Mouse (Mus musculus) layer of hippocampus, adult 9-10 months (tissue): ENCODE data around the gene Plpp7.

Source experiments
- DNase-seq: peaks from one replicate; pipeline ENCODE4 v3.0.0; 2022; ENCODE audit warnings: low spot score

Plpp7 gene

GRCm38 (mm10) chr2:32139377-32139776 lies 44.0 kb downstream of the Plpp7 start:
- no peak for DNase-seq

- no peak for DNase-seq
Measured at GRCm38 (mm10) chr2:32140498-32140934, 45.2 kb downstream of the Plpp7 start.

- DNase-seq = no peak
Measured at GRCm38 (mm10) chr2:32141602-32142001, 46.3 kb downstream of the Plpp7 start.

GRCm38 (mm10) chr2:32142368-32142767 lies 47.0 kb downstream of the Plpp7 start:
- DNase-seq = no peak

GRCm38 (mm10) chr2:32144633-32145032 lies 49.3 kb downstream of the Plpp7 start:
- no peak for DNase-seq

- DNase-seq = no peak
Measured at GRCm38 (mm10) chr2:32146617-32147162, 51.4 kb downstream of the Plpp7 start.

- no peak for DNase-seq
Measured at GRCm38 (mm10) chr2:32150135-32150534, 54.8 kb downstream of the Plpp7 start.

GRCm38 (mm10) chr2:32150562-32150923 lies 55.2 kb downstream of the Plpp7 start:
- DNase-seq = no peak

GRCm38 (mm10) chr2:32150924-32151659 lies 55.8 kb downstream of the Plpp7 start, which contains the start of gene Prrc2b:
Gene Prrc2b, plus strand, starts transcription at chr2:32151082.
- DNase-seq = no peak

GRCm38 (mm10) chr2:32151660-32152366 lies 56.5 kb downstream of the Plpp7 start:
- no peak for DNase-seq

GRCm38 (mm10) chr2:32152367-32153034 lies 57.2 kb downstream of the Plpp7 start:
- no peak for DNase-seq

- no peak for DNase-seq
Measured at GRCm38 (mm10) chr2:32153041-32153790, 57.9 kb downstream of the Plpp7 start.

- DNase-seq = no peak
Measured at GRCm38 (mm10) chr2:32153791-32154119, 58.4 kb downstream of the Plpp7 start.

- DNase-seq = no peak
Measured at GRCm38 (mm10) chr2:32154334-32154997, 59.1 kb downstream of the Plpp7 start.

- DNase-seq = no peak
Measured at GRCm38 (mm10) chr2:32154998-32155541, 59.7 kb downstream of the Plpp7 start.

GRCm38 (mm10) chr2:32155614-32156013 lies 60.3 kb downstream of the Plpp7 start:
- no peak for DNase-seq

- DNase-seq = no peak
Measured at GRCm38 (mm10) chr2:32156645-32157044, 61.3 kb downstream of the Plpp7 start.

GRCm38 (mm10) chr2:32157328-32157727 lies 62.0 kb downstream of the Plpp7 start:
- no peak for DNase-seq

- no peak for DNase-seq
Measured at GRCm38 (mm10) chr2:32158616-32159239, 63.4 kb downstream of the Plpp7 start.
